In genomic region chr19:56131556-56131955, GRCm38 (mm10) we compare ENCODE assay signal across 27 mouse cellular contexts.
DNase-seq lines count a peak whose midpoint lies in the region; ATAC-seq lines count a peak whose summit lies in the region.
"Had no signal": no experiment of that assay in that cellular context is flagged by ENCODE, and none has a peak within 500 bp of the region (broad histone marks: within the 10 kb centered on the region; RNA-seq: fewer than 3 reads in every experiment).

No protein-coding gene starts in this region.

- H3K4me2 ChIP-seq in midbrain, embryonic 16.5 days (ENCODE audit: low read length), result no peak overlapping the region
- no peak overlapping the region for H3K4me2 ChIP-seq in hindbrain, embryonic 11.5 days (replicated peaks; ENCODE audit: low read depth, low read length)
- H3K4me2 ChIP-seq: embryonic facial prominence, embryonic 13.5 days; heart, embryonic 12.5 days; liver, embryonic 12.5 days; neural tube, embryonic 15.5 days; stomach, embryonic 15.5 days had no signal

- H3K9ac ChIP-seq in midbrain, embryonic 16.5 days (ENCODE audit: low read depth, low read length), result no peak overlapping the region
- no peak overlapping the region for H3K9ac ChIP-seq in hindbrain, embryonic 11.5 days (ENCODE audit: low read depth, low read length)
- H3K9ac ChIP-seq: embryonic facial prominence, embryonic 13.5 days; heart, embryonic 12.5 days; liver, embryonic 12.5 days; neural tube, embryonic 15.5 days; stomach, embryonic 15.5 days had no signal

- no peak for DNase-seq in midbrain, embryonic 10.5 days (ENCODE audit: low spot score)
- no peak for DNase-seq in embryonic facial prominence, embryonic 10.5 days (ENCODE audit: low spot score)
- peak; percentile 12 to 40 for DNase-seq in layer of hippocampus, adult 8-10 months (ENCODE audit: low spot score in 2 of 2)
- no peak for DNase-seq in limb, embryonic 10.5 days (ENCODE audit: low spot score)
- DNase-seq in hindbrain, embryonic 11.5 days (ENCODE audit: low spot score), result no peak
- DNase-seq in right cerebral cortex, postnatal 36 days (ENCODE audit: low spot score in 2 of 2), result no peak
- DNase-seq in MN1 (ENCODE audit: low spot score), result no peak
- DNase-seq: adrenal gland, adult 2 months; cerebellum, adult 2 months; cerebellum, postnatal 25 days; gastrocnemius, postnatal 25 days; heart, adult 18-20 months; heart, postnatal 10 days; kidney, postnatal 36 days; lung, adult 18-20 months; right cerebral cortex, adult 18-20 months; thymus, postnatal 25 days had no signal

- peaks cover 40% of the 10 kb centered on the region for H3K4me1 ChIP-seq in midbrain, embryonic 10.5 days
- peaks cover 24% of the 10 kb centered on the region for H3K4me1 ChIP-seq in midbrain, embryonic 16.5 days (ENCODE audit: control insufficient read depth, insufficient read depth, low read length)
- H3K4me1 ChIP-seq in embryonic facial prominence, embryonic 10.5 days, result peaks cover 36% of the 10 kb centered on the region
- H3K4me1 ChIP-seq in limb, embryonic 10.5 days, result peaks cover 45% of the 10 kb centered on the region
- H3K4me1 ChIP-seq in hindbrain, embryonic 11.5 days (replicated peaks; ENCODE audit: control insufficient read depth, insufficient read depth, low read length), result peaks cover 2% of the 10 kb centered on the region; the same call in 1 of the 2 replicates
- H3K4me1 ChIP-seq: liver, embryonic 12.5 days; stomach, embryonic 15.5 days had no signal

- 72% methylated on average over 5 of the region's 5 CpGs for WGBS in midbrain, embryonic 10.5 days
- WGBS in midbrain, embryonic 16.5 days, result 53% methylated on average over 5 of the region's 5 CpGs
- 60% methylated on average over 5 of the region's 5 CpGs for WGBS in embryonic facial prominence, embryonic 10.5 days
- 68% methylated on average over 5 of the region's 5 CpGs for WGBS in limb, embryonic 10.5 days
- 73% methylated on average over 5 of the region's 5 CpGs for WGBS in hindbrain, embryonic 11.5 days

- H3K9me3 ChIP-seq in midbrain, embryonic 10.5 days (replicated peaks), result no peaks in the 10 kb centered on the region
- no peaks in the 10 kb centered on the region for H3K9me3 ChIP-seq in midbrain, embryonic 16.5 days (replicated peaks; ENCODE audit: control insufficient read depth, low read length, poor library complexity, severe bottlenecking)
- no peaks in the 10 kb centered on the region for H3K9me3 ChIP-seq in embryonic facial prominence, embryonic 10.5 days
- no peaks in the 10 kb centered on the region for H3K9me3 ChIP-seq in limb, embryonic 10.5 days (replicated peaks)
- H3K9me3 ChIP-seq in hindbrain, embryonic 11.5 days (ENCODE audit: control insufficient read depth, low read length), result no peaks in the 10 kb centered on the region
- H3K9me3 ChIP-seq: embryonic facial prominence, embryonic 13.5 days; heart, embryonic 12.5 days; hindbrain, embryonic 10.5 days; liver, embryonic 12.5 days; neural tube, embryonic 15.5 days; stomach, embryonic 15.5 days had no signal

- H3K27me3 ChIP-seq in midbrain, embryonic 10.5 days (ENCODE audit: low read depth, poor library complexity, severe bottlenecking), result peaks cover 49% of the 10 kb centered on the region
- H3K27me3 ChIP-seq in midbrain, embryonic 16.5 days (ENCODE audit: control insufficient read depth, insufficient read depth, low read depth, low read length), result 0 out of 2 replicates have a peak, but pooled peaks cover 3% of the 10 kb centered on the region
- H3K27me3 ChIP-seq in embryonic facial prominence, embryonic 10.5 days (replicated peaks; ENCODE audit: low read depth, poor library complexity, severe bottlenecking), result peaks cover 72% of the 10 kb centered on the region
- H3K27me3 ChIP-seq in limb, embryonic 10.5 days (ENCODE audit: low read depth, poor library complexity, severe bottlenecking), result peaks cover 44% of the 10 kb centered on the region
- H3K27me3 ChIP-seq in hindbrain, embryonic 11.5 days (ENCODE audit: control insufficient read depth, insufficient read depth, low read length), result peaks cover 5% of the 10 kb centered on the region; the same call in 1 of the 2 replicates

- no peaks in the 10 kb centered on the region for H3K36me3 ChIP-seq in midbrain, embryonic 10.5 days
- no peaks in the 10 kb centered on the region for H3K36me3 ChIP-seq in midbrain, embryonic 16.5 days (ENCODE audit: control insufficient read depth, insufficient read depth, low read length)
- H3K36me3 ChIP-seq in embryonic facial prominence, embryonic 10.5 days (replicated peaks), result no peaks in the 10 kb centered on the region
- H3K36me3 ChIP-seq in limb, embryonic 10.5 days, result no peaks in the 10 kb centered on the region
- no peaks in the 10 kb centered on the region for H3K36me3 ChIP-seq in hindbrain, embryonic 11.5 days (ENCODE audit: control insufficient read depth, insufficient read depth, low read length)
- H3K36me3 ChIP-seq: embryonic facial prominence, embryonic 13.5 days; heart, embryonic 12.5 days; hindbrain, embryonic 10.5 days; liver, embryonic 12.5 days; neural tube, embryonic 15.5 days; stomach, embryonic 15.5 days had no signal

- no peak for ATAC-seq in midbrain, embryonic 16.5 days
- ATAC-seq in hindbrain, embryonic 11.5 days (ENCODE audit: low FRiP score), result no peak
- ATAC-seq: hindbrain, postnatal 0 days; intestine, postnatal 0 days; liver, embryonic 12.5 days had no signal

- H3K4me3 ChIP-seq in midbrain, embryonic 10.5 days, result no peak overlapping the region
- H3K4me3 ChIP-seq in midbrain, embryonic 16.5 days (ENCODE audit: low read depth, low read length), result no peak overlapping the region
- no peak overlapping the region for H3K4me3 ChIP-seq in embryonic facial prominence, embryonic 10.5 days
- H3K4me3 ChIP-seq in limb, embryonic 10.5 days, result no peak overlapping the region
- no peak overlapping the region for H3K4me3 ChIP-seq in hindbrain, embryonic 11.5 days (ENCODE audit: low read depth, low read length)
- H3K4me3 ChIP-seq: embryonic facial prominence, embryonic 13.5 days; heart, embryonic 12.5 days; hindbrain, embryonic 10.5 days; left cerebral cortex, adult 2 months; liver, embryonic 12.5 days; neural tube, embryonic 15.5 days; stomach, embryonic 15.5 days had no signal

- peak overlapping the region; percentile 68 for H3K27ac ChIP-seq in midbrain, embryonic 10.5 days (replicated peaks)
- H3K27ac ChIP-seq in midbrain, embryonic 16.5 days (ENCODE audit: low read length), result no peak overlapping the region
- H3K27ac ChIP-seq in embryonic facial prominence, embryonic 10.5 days (replicated peaks), result peak overlapping the region; percentile 44
- H3K27ac ChIP-seq in limb, embryonic 10.5 days, result peak overlapping the region; percentile 70
- no peak overlapping the region for H3K27ac ChIP-seq in hindbrain, embryonic 11.5 days (ENCODE audit: low read depth, low read length)
- H3K27ac ChIP-seq: embryonic facial prominence, embryonic 13.5 days; hindbrain, postnatal 0 days; left cerebral cortex, adult 2 months; liver, embryonic 12.5 days; neural tube, embryonic 15.5 days; stomach, embryonic 15.5 days had no signal

Comparison
In these comparisons a context has a peak if more than half of its experiments do, and no peak if none do; other contexts are left out.
1. H3K27ac ChIP-seq: peak in midbrain, embryonic 10.5 days (single experiment), embryonic facial prominence, embryonic 10.5 days (single experiment) and limb, embryonic 10.5 days (single experiment); none in midbrain, embryonic 16.5 days (single experiment) and hindbrain, embryonic 11.5 days (single experiment).
2. DNase-seq: peak in layer of hippocampus, adult 8-10 months (2 of 2); none in midbrain, embryonic 10.5 days (single experiment), embryonic facial prominence, embryonic 10.5 days (single experiment), limb, embryonic 10.5 days (single experiment), hindbrain, embryonic 11.5 days (single experiment), right cerebral cortex, postnatal 36 days (0 of 2) and MN1 (single experiment).